Mouse (Mus musculus) left cerebral cortex, postnatal 4 days (tissue): Measurements from ENCODE around the gene Mrps34. TPM values are rescaled to one million over a fixed set of nuclear protein-coding genes. Genes with fewer than 3 reads are reported as not detected.
"Not testable (repeated sequence)": the region's sequence is repeated elsewhere in the genome, so short reads cannot be mapped to it uniquely, and the experiment has no call there.

ENCODE experiments used
- DNase-seq: peaks from one replicate; pipeline ENCODE4 v3.0.0-alpha.2; 2022
- intact Hi-C: fragments of 180-260 bp; cut with DNase I; formaldehyde crosslinking; loops from one replicate; pipeline ENCODE4 v1.15.1; 2025
- total RNA-seq, 2 experiments: library from RNA; stranded (reverse); gene quantifications; 2 replicates each; pipeline ENCODE4 v1.2.3; 2021

Mrps34 gene
- total RNA-seq, 2 experiments from 2014 or later, result 48.9 to 50.0 TPM

GRCm38 (mm10) chr17:24898041-24898854 is 3.3 kb downstream of the Mrps34 start:
- intact Hi-C loops, result no loop called here
- no peak for DNase-seq

GRCm38 (mm10) chr17:24899153-24899552 is 4.2 kb downstream of the Mrps34 start:
- intact Hi-C loops, result no loop called here

GRCm38 (mm10) chr17:24900014-24900413 is 5.1 kb downstream of the Mrps34 start:
- intact Hi-C loops, result no loop called here
- no peak for DNase-seq

More at GRCm38 (mm10) chr17:24899153-24899552, 4.2 kb downstream of the Mrps34 start:
- no peak for DNase-seq

GRCm38 (mm10) chr17:24902124-24902523 is 7.2 kb downstream of the Mrps34 start:
- no peak for DNase-seq
- intact Hi-C loops, result no loop called here

GRCm38 (mm10) chr17:24902671-24903474 is 8.0 kb downstream of the Mrps34 start:
- DNase-seq, result no peak
- intact Hi-C loops, result no loop called here

GRCm38 (mm10) chr17:24903767-24904166 is 8.9 kb downstream of the Mrps34 start:
- intact Hi-C loops, result no loop called here
- no peak for DNase-seq

- intact Hi-C loops, result no loop called here
- DNase-seq, result no peak
Measured at GRCm38 (mm10) chr17:24907591-24907990, 12.7 kb downstream of the Mrps34 start.

- intact Hi-C loops, result no loop called here
- no peak for DNase-seq
Measured at GRCm38 (mm10) chr17:24913984-24914383, 19.1 kb downstream of the Mrps34 start.

GRCm38 (mm10) chr17:24923246-24923645 is 28.3 kb downstream of the Mrps34 start:
- no peak for DNase-seq
- intact Hi-C loops, result no loop called here

- DNase-seq, result no peak
- intact Hi-C loops, result no loop called here
Measured at GRCm38 (mm10) chr17:24929506-24929905, 34.6 kb downstream of the Mrps34 start.

GRCm38 (mm10) chr17:24932431-24932830 is 37.5 kb downstream of the Mrps34 start:
- DNase-seq, result no peak
- intact Hi-C loops, result no loop called here

GRCm38 (mm10) chr17:24933163-24933562 is 38.2 kb downstream of the Mrps34 start:
- intact Hi-C loops, result no loop called here
- no peak for DNase-seq

GRCm38 (mm10) chr17:24934926-24935325 is 40.0 kb downstream of the Mrps34 start:
- intact Hi-C loops, result no loop called here
- DNase-seq, result no peak

GRCm38 (mm10) chr17:24935666-24936065 is 40.8 kb downstream of the Mrps34 start:
- intact Hi-C loops, result no loop called here
- no peak for DNase-seq

GRCm38 (mm10) chr17:24936259-24937237 is 41.6 kb downstream of the Mrps34 start, which contains the start of gene Mapk8ip3:
Mapk8ip3 (minus strand) TSS chr17:24936977.
- intact Hi-C loops, result no loop called here
- peak; percentile 95 for DNase-seq

- DNase-seq, result no peak
- intact Hi-C loops, result no loop called here
Measured at GRCm38 (mm10) chr17:24937266-24937665, 42.4 kb downstream of the Mrps34 start.

GRCm38 (mm10) chr17:24942453-24942852 is 47.5 kb downstream of the Mrps34 start:
- peak; percentile 43 for DNase-seq
- intact Hi-C loops, result not testable (repeated sequence)

- no peak for DNase-seq
- intact Hi-C loops, result no loop called here
Measured at GRCm38 (mm10) chr17:24943036-24943435, 48.1 kb downstream of the Mrps34 start.

GRCm38 (mm10) chr17:24943589-24943988 is 48.7 kb downstream of the Mrps34 start:
- DNase-seq, intact Hi-C loops: not testable (repeated sequence)
